Mouse (Mus musculus): ENCODE data around the gene Cacybp. TPM values are rescaled to one million over a fixed set of nuclear protein-coding genes. Genes with fewer than 3 reads are reported as not detected.

Cacybp gene
- total RNA-seq, 1 experiment from 2014 or later, result 95.6 TPM

Other genes starting within 250 kb of the Cacybp start
- gene 4930523C07Rik, start 168.5 kb downstream of the Cacybp start, total RNA-seq (2017), result 80.4 to 126 TPM (median 107 TPM) in 3 replicates
- gene Tnn, start 59.3 kb downstream of the Cacybp start, total RNA-seq (2017), result not detected in 3 replicates
- gene Mrps14, start 17.7 kb downstream of the Cacybp start, total RNA-seq (2017), result 38.5 to 89.8 TPM (median 78.3 TPM) in 3 replicates

Measured in monocyte, adult 5-6 weeks (primary cell).